Mouse (Mus musculus): ENCODE results near the gene Rnh1.

GRCm38 (mm10) chr7:141188194-141188593, 15.5 kb upstream of the Rnh1 start:
- TF ChIP-seq TAL1 (conservative IDR thresholded peaks at IDR 0.05; ENCODE audit: low read depth, low read length) = no peak
- no peak for TF ChIP-seq GATA2 (IDR thresholded peaks at IDR 0.05; ENCODE audit: borderline replicate concordance, low read depth, low read length)
